Mouse (Mus musculus) kidney, adult 18-20 months (tissue): Measurements from ENCODE around the gene Ces2g.

ENCODE experiments used
- DNase-seq: peaks from one replicate; pipeline ENCODE4 v3.0.0; 2021

Gene Ces2g

GRCm38 (mm10) chr8:104961537-104961961 is at the start of gene Ces2g:
Gene Ces2g (plus strand): TSS chr8:104961718.
- peak; percentile 45 for DNase-seq

- peak; percentile 34 for DNase-seq
Measured at GRCm38 (mm10) chr8:104925972-104926596, 35.4 kb upstream of the Ces2g start, which contains the start of gene Ces2e. Gene Ces2e (plus strand): TSS chr8:104926260.

- no peak for DNase-seq
Measured at GRCm38 (mm10) chr8:104927301-104927700, 34.2 kb upstream of the Ces2g start.

GRCm38 (mm10) chr8:104944665-104945064 is 16.9 kb upstream of the Ces2g start:
- no peak for DNase-seq

GRCm38 (mm10) chr8:104947056-104947455 is 14.5 kb upstream of the Ces2g start, which contains the start of gene Ces2f:
Gene Ces2f (plus strand): TSS chr8:104947356.
- DNase-seq: no peak

GRCm38 (mm10) chr8:104949031-104949430 is 12.5 kb upstream of the Ces2g start:
- no peak for DNase-seq

GRCm38 (mm10) chr8:104962229-104962901 is 847 bp downstream of the Ces2g start:
- DNase-seq: no peak

GRCm38 (mm10) chr8:104963375-104963894 is 1.9 kb downstream of the Ces2g start:
- DNase-seq: no peak

- peak; percentile 25 for DNase-seq
Measured at GRCm38 (mm10) chr8:104984126-104984525, 22.6 kb downstream of the Ces2g start.

GRCm38 (mm10) chr8:104984942-104985341 is 23.4 kb downstream of the Ces2g start:
- DNase-seq: peak; percentile 75

- peak; percentile 49 for DNase-seq
Measured at GRCm38 (mm10) chr8:104998191-104998590, 36.7 kb downstream of the Ces2g start.

- no peak for DNase-seq
Measured at GRCm38 (mm10) chr8:104999183-104999582, 37.7 kb downstream of the Ces2g start.

- peak; percentile 76 for DNase-seq
Measured at GRCm38 (mm10) chr8:105000586-105000985, 39.1 kb downstream of the Ces2g start, which contains the start of gene Ces2h. Gene Ces2h (plus strand): TSS chr8:105000853.

GRCm38 (mm10) chr8:105010000-105010399 is 48.5 kb downstream of the Ces2g start:
- DNase-seq: peak; percentile 32

GRCm38 (mm10) chr8:105011136-105011535 is 49.6 kb downstream of the Ces2g start:
- peak; percentile 15 for DNase-seq

GRCm38 (mm10) chr8:105014391-105014790 is 52.9 kb downstream of the Ces2g start:
- no peak for DNase-seq
